Mouse (Mus musculus) lung, adult 18-20 months (tissue): Measurements from ENCODE around the gene Smn1.
"Not testable (repeated sequence)": the region's sequence is repeated elsewhere in the genome, so short reads cannot be mapped to it uniquely, and the experiment has no call there.

Experiments
- DNase-seq, 2 experiments: peaks; one replicate each; pipeline ENCODE4 v3.0.0; 2022; ENCODE audit warnings: mixed read lengths in 2 of 2

Gene Smn1

DNA sequence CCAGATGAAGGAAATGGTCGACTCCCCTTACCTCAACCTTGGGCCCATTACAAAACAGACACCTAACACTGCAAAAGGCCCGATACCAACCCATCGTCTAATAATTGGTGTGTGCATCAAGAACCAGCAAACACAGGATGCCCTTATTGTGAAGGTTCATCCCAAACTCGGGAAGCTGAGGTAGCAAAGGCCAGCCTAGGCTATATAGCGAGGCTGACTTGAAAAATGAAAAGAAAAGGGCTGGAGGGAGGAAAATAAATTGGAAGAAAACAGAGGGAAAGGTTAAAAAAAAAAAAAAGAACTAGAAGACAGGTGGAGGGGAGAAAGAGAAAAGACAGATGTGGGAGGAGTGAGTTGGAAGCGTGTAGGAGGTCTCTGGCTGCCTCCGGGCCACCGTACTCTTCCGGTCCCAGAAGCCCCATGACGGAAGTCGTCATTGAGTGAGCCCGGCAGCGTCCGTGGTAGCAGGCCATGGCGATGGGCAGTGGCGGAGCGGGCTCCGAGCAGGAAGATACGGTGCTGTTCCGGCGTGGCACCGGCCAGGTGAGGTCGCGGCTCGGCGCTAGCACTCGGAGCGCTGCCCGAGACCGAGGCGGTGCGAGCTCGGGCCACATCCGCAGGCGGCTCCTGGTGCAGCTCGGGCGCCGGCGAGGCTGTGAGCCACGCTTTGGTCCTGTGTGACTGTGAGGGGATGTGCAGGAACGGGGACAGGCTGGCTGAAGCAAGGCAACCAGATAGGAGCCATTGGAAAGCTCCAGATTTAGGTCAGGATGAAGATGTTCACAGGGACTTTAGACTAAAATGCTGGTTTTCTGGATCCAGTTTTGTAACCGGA is at the start of gene Smn1:
Gene Smn1, plus strand, starts transcription at position 430 of the 835 bp plus-strand sequence.
- peak; percentile 92 to 93 for DNase-seq

DNA sequence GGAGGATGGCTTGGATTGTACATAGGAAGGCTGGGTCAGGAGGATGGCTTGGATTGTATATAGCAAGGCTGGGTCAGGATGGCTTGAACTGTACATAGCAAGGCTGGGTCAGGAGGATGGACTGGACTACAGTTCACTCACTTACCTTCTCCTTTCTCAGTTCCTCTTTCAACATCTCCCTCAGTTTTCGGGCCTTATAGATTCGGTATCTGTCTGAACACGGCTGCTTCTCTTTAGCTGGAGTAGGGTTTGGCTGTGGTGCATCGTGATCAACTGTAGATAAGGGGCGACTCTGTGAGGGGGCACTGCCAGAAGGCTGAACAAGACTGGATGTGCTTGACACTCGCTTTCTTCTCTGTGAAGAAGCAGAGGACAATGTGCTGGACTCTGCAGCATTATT is 25.8 kb upstream of the Smn1 start:
- DNase-seq = no peak

- DNase-seq = no peak
These were observed 21.5 kb upstream of the Smn1 start for GRCm38 (mm10) chr13:100103052-100103658.

- peak; percentile 92 to 93 for DNase-seq
These were observed 20.9 kb upstream of the Smn1 start, which contains the start of gene Bdp1 for GRCm38 (mm10) chr13:100103748-100104254. TSS of gene Bdp1 (minus strand) at chr13:100104070.

- peak; percentile 79 to 84 for DNase-seq
These were observed 16.8 kb upstream of the Smn1 start, which contains the start of gene Serf1 for GRCm38 (mm10) chr13:100107652-100108472. TSS of gene Serf1 (plus strand) at chr13:100108012.

DNA sequence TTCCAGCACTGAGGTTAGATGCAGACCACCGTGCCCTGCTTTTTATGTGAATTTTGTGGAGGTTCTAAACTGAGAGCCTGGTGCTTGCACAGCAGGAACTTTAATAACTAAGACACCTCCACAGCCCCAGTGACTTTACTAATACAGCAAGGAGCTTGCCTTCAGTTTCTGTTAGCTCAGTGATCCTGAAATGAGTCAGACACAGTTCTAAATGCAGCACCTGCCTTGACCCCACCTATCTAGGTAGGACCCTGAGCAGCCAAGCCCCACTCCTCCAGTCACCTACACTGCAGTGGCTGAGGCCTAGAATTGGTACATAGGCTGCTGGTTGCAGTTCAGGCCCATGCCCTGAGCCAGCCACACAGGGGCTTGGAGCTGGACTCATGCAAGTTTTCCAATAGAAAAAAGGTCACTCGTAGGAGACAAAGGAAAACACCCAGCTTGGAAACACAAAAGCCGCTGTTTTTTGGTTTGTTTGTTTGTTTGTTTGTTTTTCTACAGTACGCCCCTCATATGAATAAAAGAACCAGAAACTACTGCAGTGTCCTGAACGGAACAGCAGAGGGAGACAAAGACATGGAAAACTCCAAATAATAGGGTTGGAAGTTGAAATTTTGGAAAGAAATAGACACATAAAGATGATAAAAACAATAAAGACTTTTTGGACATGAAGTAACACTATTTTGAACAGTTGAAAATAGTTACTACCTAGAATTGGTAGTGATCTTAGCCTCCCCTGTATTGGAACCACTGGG is 12.3 kb upstream of the Smn1 start:
- DNase-seq = no peak

GRCm38 (mm10) chr13:100123970-100124369 is 682 bp upstream of the Smn1 start:
- no peak for DNase-seq

GRCm38 (mm10) chr13:100125258-100125643 is 599 bp downstream of the Smn1 start:
- DNase-seq = no peak

DNA sequence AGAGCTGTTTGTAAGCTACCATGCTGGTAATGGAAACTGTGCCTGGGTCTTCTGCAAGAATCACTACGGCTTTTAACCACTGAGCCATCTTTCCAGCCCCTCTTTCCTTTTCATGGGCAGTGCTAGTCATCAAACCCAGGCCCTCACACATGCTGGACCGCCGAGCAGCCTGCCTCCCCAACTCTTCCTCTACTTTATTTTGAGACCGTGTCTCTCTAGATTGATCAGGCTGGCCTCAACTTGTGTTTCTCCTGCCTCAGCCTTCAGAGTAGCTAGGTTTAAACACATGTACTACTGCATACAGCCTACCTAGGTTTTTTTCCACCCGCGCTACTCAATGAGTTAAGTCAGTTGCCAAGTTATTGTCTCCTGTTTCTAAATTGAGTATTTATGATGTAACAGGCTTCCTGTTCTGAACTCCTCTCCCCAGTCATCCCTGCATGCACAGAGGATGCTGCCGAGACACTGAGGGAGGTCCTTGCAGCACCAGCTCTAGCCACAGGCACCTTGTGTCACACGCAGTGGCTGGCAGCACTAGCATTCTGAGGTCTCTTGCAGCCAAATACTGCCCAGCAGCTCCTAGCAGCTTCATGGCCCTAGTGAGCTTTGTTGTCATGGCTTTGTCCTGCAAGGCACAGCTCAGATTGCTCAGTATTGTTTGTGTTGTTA is 17.1 kb downstream of the Smn1 start:
- DNase-seq = no peak

DNA sequence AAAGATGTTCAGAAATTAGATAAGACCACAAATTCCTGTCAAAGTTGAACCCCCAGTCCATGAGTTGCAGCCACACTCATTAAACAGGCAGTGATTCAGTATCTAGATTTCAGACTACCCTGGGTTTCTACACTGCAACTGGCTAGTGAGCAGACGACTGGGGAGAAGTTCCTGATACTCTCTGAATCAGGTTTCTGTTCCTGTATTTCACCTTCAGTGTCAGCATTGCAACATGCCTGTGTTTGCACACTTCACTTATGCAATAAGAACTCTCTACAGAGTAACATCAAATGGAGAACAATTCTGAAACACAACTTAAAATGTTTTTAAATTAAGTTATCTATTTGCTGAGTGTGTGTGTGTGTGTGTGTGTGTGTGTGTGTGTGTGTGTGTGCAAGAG is 28.0 kb downstream of the Smn1 start:
- peak; percentile 28 to 64 for DNase-seq

- DNase-seq = peak in 1 of 2 experiments; percentile 10
These were observed 32.0 kb downstream of the Smn1 start for GRCm38 (mm10) chr13:100156624-100157023.

- not testable (repeated sequence) for DNase-seq
These were observed 36.7 kb downstream of the Smn1 start for GRCm38 (mm10) chr13:100161171-100161870.

GRCm38 (mm10) chr13:100162467-100162866 is 37.8 kb downstream of the Smn1 start:
- DNase-seq = not testable (repeated sequence)

GRCm38 (mm10) chr13:100166378-100166777 is 41.7 kb downstream of the Smn1 start:
- DNase-seq = not testable (repeated sequence)

DNA sequence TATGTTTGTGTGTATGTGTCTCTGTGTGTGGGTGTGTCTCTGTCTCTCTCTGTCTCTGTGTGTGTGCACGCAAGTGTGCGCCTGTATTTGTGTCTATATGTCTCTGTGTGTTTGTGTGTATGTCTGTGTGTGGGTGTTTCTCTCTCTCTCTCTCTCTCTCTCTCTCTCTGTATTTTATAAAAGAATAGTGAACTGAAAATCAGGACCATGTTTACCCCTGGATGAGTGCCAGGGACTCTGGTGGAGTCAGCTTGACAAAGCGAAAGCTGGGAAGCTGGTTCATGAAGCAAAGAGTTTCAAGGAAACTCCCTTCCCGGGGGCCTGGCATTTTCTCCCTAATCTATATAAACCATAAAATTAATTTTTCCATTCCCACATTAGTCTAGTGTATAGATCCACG is 49.7 kb downstream of the Smn1 start:
- not testable (repeated sequence) for DNase-seq

GRCm38 (mm10) chr13:100183111-100183510 is 58.5 kb downstream of the Smn1 start:
- peak in 1 of 2 experiments; percentile 4 for DNase-seq
